Mouse (Mus musculus) kidney, adult 9 months (tissue): ENCODE measurements around the gene Myadml2.
"Not testable (repeated sequence)": the region's sequence is repeated elsewhere in the genome, so short reads cannot be mapped to it uniquely, and the experiment has no call there.

Experiments
- DNase-seq: peaks from one replicate; pipeline ENCODE4 v3.0.0; 2022

Gene Myadml2

GRCm38 (mm10) chr11:120648001-120648476, at the start of gene Myadml2:
Gene Myadml2 (minus strand): TSS chr11:120648158.
- no peak for DNase-seq

- DNase-seq = no peak
Measured at GRCm38 (mm10) chr11:120697741-120698140, 49.8 kb upstream of the Myadml2 start.

- DNase-seq = no peak
Measured at GRCm38 (mm10) chr11:120696568-120696967, 48.6 kb upstream of the Myadml2 start.

- peak; percentile 78 for DNase-seq
Measured at GRCm38 (mm10) chr11:120695641-120696040, 47.7 kb upstream of the Myadml2 start.

GRCm38 (mm10) chr11:120695184-120695583, 47.2 kb upstream of the Myadml2 start:
- DNase-seq = no peak

- DNase-seq = peak; percentile 69
Measured at GRCm38 (mm10) chr11:120693461-120693860, 45.5 kb upstream of the Myadml2 start.

- DNase-seq = peak; percentile 93
Measured at GRCm38 (mm10) chr11:120692471-120693011, 44.6 kb upstream of the Myadml2 start.

GRCm38 (mm10) chr11:120689365-120689764, 41.4 kb upstream of the Myadml2 start:
- DNase-seq = no peak

- DNase-seq = no peak
Measured at GRCm38 (mm10) chr11:120686650-120687272, 38.8 kb upstream of the Myadml2 start.

GRCm38 (mm10) chr11:120684660-120685059, 36.7 kb upstream of the Myadml2 start:
- no peak for DNase-seq

- no peak for DNase-seq
Measured at GRCm38 (mm10) chr11:120684086-120684485, 36.1 kb upstream of the Myadml2 start.

GRCm38 (mm10) chr11:120683536-120683935, 35.6 kb upstream of the Myadml2 start:
- no peak for DNase-seq

GRCm38 (mm10) chr11:120682683-120683082, 34.7 kb upstream of the Myadml2 start:
- no peak for DNase-seq

- DNase-seq = peak; percentile 92
Measured at GRCm38 (mm10) chr11:120679909-120680308, 32.0 kb upstream of the Myadml2 start.

GRCm38 (mm10) chr11:120676951-120677350, 29.0 kb upstream of the Myadml2 start:
- DNase-seq = no peak

- not testable (repeated sequence) for DNase-seq
Measured at GRCm38 (mm10) chr11:120675875-120676274, 27.9 kb upstream of the Myadml2 start.

- DNase-seq = no peak
Measured at GRCm38 (mm10) chr11:120673594-120674122, 25.7 kb upstream of the Myadml2 start.

GRCm38 (mm10) chr11:120672687-120673593, 25.0 kb upstream of the Myadml2 start, which contains the start of gene Aspscr1:
Gene Aspscr1 (plus strand): TSS chr11:120672973.
- DNase-seq = peak; percentile 97

- DNase-seq = no peak
Measured at GRCm38 (mm10) chr11:120666617-120667016, 18.7 kb upstream of the Myadml2 start.

- no peak for DNase-seq
Measured at GRCm38 (mm10) chr11:120665406-120665805, 17.4 kb upstream of the Myadml2 start.

GRCm38 (mm10) chr11:120663714-120664113, 15.8 kb upstream of the Myadml2 start:
- no peak for DNase-seq

- no peak for DNase-seq
Measured at GRCm38 (mm10) chr11:120662759-120663158, 14.8 kb upstream of the Myadml2 start.

GRCm38 (mm10) chr11:120661076-120661460, 13.1 kb upstream of the Myadml2 start, which contains the start of gene Notum:
Gene Notum (minus strand): TSS chr11:120661175.
- no peak for DNase-seq
